Mouse (Mus musculus): ENCODE data around the gene Cand1. TPM values are rescaled to one million over a fixed set of nuclear protein-coding genes. Genes with fewer than 3 reads are reported as not detected.
A peak's percentile ranks its signal among the peaks of the same experiment; 100 is the strongest.

The Cand1 gene
- polyA plus RNA-seq, 1 experiment from 2014 or later, result 42.6 TPM

DNA sequence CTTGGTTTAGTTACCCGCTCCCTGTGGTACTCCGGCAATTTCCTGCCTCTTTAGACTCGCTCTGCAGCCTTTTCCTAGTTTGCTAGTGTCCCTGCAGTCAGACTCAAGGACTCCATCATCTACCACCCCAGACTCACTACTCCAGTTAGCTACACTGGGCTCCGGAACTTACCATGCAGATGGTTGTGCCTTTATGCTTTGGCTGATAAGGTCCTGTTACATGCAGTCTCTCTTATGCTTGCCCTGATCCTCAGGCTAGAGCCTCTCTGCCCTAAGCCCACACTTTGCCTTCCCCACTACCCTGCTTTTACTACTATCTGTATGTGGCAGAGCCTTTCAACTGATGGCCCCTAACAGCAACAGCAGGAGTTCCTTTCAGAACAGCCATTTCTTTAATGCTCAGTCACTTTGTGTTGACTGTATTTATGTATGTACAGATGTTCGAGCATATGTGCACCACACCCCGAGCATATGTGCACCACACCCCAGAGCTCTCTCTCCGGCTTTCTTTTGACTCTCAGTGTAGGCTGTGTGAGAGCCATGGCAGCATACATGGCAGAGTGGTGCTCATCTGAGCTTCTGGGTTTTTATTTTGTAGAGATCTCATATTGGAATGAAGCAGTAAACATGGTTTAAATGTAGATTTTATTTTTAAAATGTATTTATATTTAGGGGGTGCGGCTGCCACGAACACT, 41.5 kb downstream of the Cand1 start:
- H3K27ac ChIP-seq (ENCODE audit: low read length), result no peak overlapping the region
- 95% methylated on average over 9 of the region's 9 CpGs for WGBS
- no peak for ATAC-seq
- H3K4me3 ChIP-seq (ENCODE audit: low read depth, low read length), result no peak overlapping the region
- H3K9ac ChIP-seq (ENCODE audit: low read depth, low read length), result no peak overlapping the region
- peaks cover 19% of the 10 kb centered on the region for H3K36me3 ChIP-seq (ENCODE audit: control insufficient read depth, insufficient read depth, low read length)
- H3K4me1 ChIP-seq (ENCODE audit: control insufficient read depth, insufficient read depth, low read length), result no peaks in the 10 kb centered on the region
- H3K27me3 ChIP-seq (ENCODE audit: control insufficient read depth, insufficient read depth, low read depth, low read length), result no peaks in the 10 kb centered on the region
- no peaks in the 10 kb centered on the region for H3K9me3 ChIP-seq (replicated peaks; ENCODE audit: control insufficient read depth, low read length, poor library complexity, severe bottlenecking)
- no peak overlapping the region for H3K4me2 ChIP-seq (ENCODE audit: low read length)

DNA sequence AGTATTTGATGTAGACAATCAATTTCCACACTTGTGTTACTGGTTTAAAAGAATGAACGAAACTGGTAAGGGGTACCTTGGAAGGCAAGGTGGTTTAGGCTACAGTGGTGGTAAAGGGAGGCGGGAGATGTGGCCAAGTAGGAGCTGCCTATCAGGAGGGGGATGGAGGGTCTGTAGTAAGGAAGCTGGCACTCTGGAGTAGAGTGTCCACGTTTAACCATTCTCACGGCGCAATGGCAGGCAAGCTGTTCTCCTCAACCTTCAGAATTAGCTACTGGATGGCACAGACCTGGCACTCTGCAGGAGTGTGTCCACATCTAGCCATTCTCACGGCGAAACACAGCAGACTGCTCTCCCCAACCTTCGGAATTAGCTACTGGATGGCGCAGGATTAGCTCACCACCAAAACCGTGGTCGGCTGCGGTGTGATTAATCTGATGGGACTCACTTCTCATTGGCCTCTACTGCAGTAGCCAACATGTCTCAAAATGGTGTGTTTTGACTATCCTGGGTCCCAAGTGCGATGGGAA, 42.2 kb downstream of the Cand1 start:
- Histone ChIP-seq H3K4me1 (ENCODE audit: control insufficient read depth, insufficient read depth, low read length) (no peaks in the 10 kb centered on the region), H3K27me3 (ENCODE audit: control insufficient read depth, insufficient read depth, low read depth, low read length) (no peaks in the 10 kb centered on the region), H3K36me3 (ENCODE audit: control insufficient read depth, insufficient read depth, low read length) (peaks cover 17% of the 10 kb centered on the region), H3K9ac (ENCODE audit: low read depth, low read length) (no peak overlapping the region), H3K27ac (ENCODE audit: low read length) (no peak overlapping the region), H3K4me3 (ENCODE audit: low read depth, low read length) (no peak overlapping the region), H3K9me3 (replicated peaks; ENCODE audit: control insufficient read depth, low read length, poor library complexity, severe bottlenecking) (no peaks in the 10 kb centered on the region), H3K4me2 (ENCODE audit: low read length) (no peak overlapping the region)
- no peak for ATAC-seq
- WGBS, result 91% methylated on average over 13 of the region's 13 CpGs

- H3K9me3 ChIP-seq (replicated peaks; ENCODE audit: control insufficient read depth, low read length, poor library complexity, severe bottlenecking), result no peaks in the 10 kb centered on the region
- no peaks in the 10 kb centered on the region for H3K4me1 ChIP-seq (ENCODE audit: control insufficient read depth, insufficient read depth, low read length)
- H3K27me3 ChIP-seq (ENCODE audit: control insufficient read depth, insufficient read depth, low read depth, low read length), result no peaks in the 10 kb centered on the region
- 76% methylated on average over 8 of the region's 8 CpGs for WGBS
- H3K4me2 ChIP-seq (ENCODE audit: low read length), result no peak overlapping the region
- no peak overlapping the region for H3K4me3 ChIP-seq (ENCODE audit: low read depth, low read length)
- peaks cover 7% of the 10 kb centered on the region for H3K36me3 ChIP-seq (ENCODE audit: control insufficient read depth, insufficient read depth, low read length)
- H3K9ac ChIP-seq (ENCODE audit: low read depth, low read length), result no peak overlapping the region
- H3K27ac ChIP-seq (ENCODE audit: low read length), result no peak overlapping the region
- no peak for ATAC-seq
Measured at GRCm38 (mm10) chr10:119192598-119193372, 47.1 kb downstream of the Cand1 start.

DNA sequence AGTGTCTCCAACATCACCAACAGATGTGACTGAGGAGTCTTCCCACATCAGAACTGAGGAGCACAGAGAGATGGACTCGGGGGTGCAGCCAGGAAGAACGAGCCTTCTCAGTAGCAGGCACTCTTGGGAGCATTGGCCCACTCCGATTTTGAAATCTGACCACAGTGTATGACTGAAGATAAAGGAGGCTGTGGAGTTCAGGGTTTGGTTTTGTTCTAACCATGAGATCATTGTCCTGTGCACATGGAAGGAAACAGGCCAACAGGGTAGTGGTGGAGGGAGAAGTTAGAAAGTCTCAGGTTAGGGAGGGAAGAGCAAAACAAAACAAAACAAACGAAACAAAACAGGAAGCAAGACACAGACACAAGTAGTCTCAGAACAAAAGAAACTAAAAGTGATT, 52.1 kb downstream of the Cand1 start:
- H3K4me1 ChIP-seq (ENCODE audit: control insufficient read depth, insufficient read depth, low read length), result no peaks in the 10 kb centered on the region
- H3K36me3 ChIP-seq (ENCODE audit: control insufficient read depth, insufficient read depth, low read length), result no peaks in the 10 kb centered on the region
- WGBS, result 77% methylated on average over 4 of the region's 4 CpGs
- no peak overlapping the region for H3K27ac ChIP-seq (ENCODE audit: low read length)
- no peaks in the 10 kb centered on the region for H3K9me3 ChIP-seq (replicated peaks; ENCODE audit: control insufficient read depth, low read length, poor library complexity, severe bottlenecking)
- H3K9ac ChIP-seq (ENCODE audit: low read depth, low read length), result no peak overlapping the region
- no peak overlapping the region for H3K4me3 ChIP-seq (ENCODE audit: low read depth, low read length)
- ATAC-seq, result no peak
- H3K27me3 ChIP-seq (ENCODE audit: control insufficient read depth, insufficient read depth, low read depth, low read length), result no peaks in the 10 kb centered on the region
- H3K4me2 ChIP-seq (ENCODE audit: low read length), result no peak overlapping the region

DNA sequence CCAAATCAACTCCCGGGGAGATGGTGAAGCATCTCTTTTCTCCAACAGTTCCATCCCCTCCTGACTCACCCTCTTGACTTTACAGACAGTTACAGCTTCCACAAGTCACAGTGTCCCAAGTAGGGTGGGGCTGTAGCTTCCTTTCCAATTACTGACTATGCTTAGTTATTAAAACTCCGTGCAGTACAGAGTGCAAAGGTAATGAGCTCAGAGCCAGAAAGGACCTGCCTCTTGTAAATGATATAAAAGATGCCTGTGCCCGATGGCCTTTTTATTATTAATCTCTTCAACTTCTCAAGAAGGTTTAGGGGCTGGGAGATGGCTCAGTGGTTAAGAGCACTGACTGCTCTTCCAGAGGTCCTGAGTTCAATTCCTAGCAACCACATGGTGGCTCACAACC, 70.2 kb downstream of the Cand1 start:
- H3K9ac ChIP-seq (ENCODE audit: low read depth, low read length), result no peak overlapping the region

GRCm38 (mm10) chr10:119169237-119169636, 70.6 kb downstream of the Cand1 start:
- H3K9me3 ChIP-seq (replicated peaks; ENCODE audit: control insufficient read depth, low read length, poor library complexity, severe bottlenecking), result no peaks in the 10 kb centered on the region
- WGBS, result 64% methylated on average over 13 of the region's 13 CpGs

More for the DNA sequence above, 70.2 kb downstream of the Cand1 start:
- no peak overlapping the region for H3K4me3 ChIP-seq (ENCODE audit: low read depth, low read length)
- H3K27ac ChIP-seq (ENCODE audit: low read length), result no peak overlapping the region
- H3K9me3 ChIP-seq (replicated peaks; ENCODE audit: control insufficient read depth, low read length, poor library complexity, severe bottlenecking), result no peaks in the 10 kb centered on the region
- H3K4me2 ChIP-seq (ENCODE audit: low read length), result no peak overlapping the region
- no peak for ATAC-seq
- H3K4me1 ChIP-seq (ENCODE audit: control insufficient read depth, insufficient read depth, low read length), result no peaks in the 10 kb centered on the region
- 87% methylated on average over 3 of the region's 3 CpGs for WGBS
- H3K27me3 ChIP-seq (ENCODE audit: control insufficient read depth, insufficient read depth, low read depth, low read length), result no peaks in the 10 kb centered on the region
- H3K36me3 ChIP-seq (ENCODE audit: control insufficient read depth, insufficient read depth, low read length), result no peaks in the 10 kb centered on the region

DNA sequence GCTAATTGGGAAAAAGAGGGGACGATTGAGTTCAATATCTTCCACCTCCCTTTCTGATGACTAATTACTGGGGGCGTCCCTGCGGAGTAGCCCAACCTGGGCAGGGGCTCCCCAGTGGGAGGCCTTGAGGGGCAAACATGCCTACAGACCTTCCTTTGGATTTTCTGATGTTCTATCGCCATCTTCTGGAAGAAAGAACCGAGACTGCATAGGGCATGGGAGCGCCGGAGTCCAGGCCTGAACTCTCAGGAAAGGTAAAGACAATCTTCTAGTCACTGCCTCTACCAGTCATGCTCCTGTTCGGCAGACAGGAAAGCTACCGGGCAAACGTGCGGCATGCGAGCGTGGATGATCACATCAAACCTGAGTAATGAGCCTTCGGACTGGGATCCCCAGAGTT, 71.1 kb downstream of the Cand1 start:
- Histone ChIP-seq H3K4me2 (ENCODE audit: low read length) (no peak overlapping the region), H3K36me3 (ENCODE audit: control insufficient read depth, insufficient read depth, low read length) (no peaks in the 10 kb centered on the region), H3K4me3 (ENCODE audit: low read depth, low read length) (no peak overlapping the region), H3K9me3 (replicated peaks; ENCODE audit: control insufficient read depth, low read length, poor library complexity, severe bottlenecking) (no peaks in the 10 kb centered on the region), H3K27ac (ENCODE audit: low read length) (no peak overlapping the region), H3K9ac (ENCODE audit: low read depth, low read length) (no peak overlapping the region), H3K4me1 (ENCODE audit: control insufficient read depth, insufficient read depth, low read length) (no peaks in the 10 kb centered on the region), H3K27me3 (ENCODE audit: control insufficient read depth, insufficient read depth, low read depth, low read length) (no peaks in the 10 kb centered on the region)
- WGBS, result 33% methylated on average over 14 of the region's 14 CpGs
- 0 out of 2 replicates have a peak, but pooled peaks have one; percentile 14 for ATAC-seq

More at GRCm38 (mm10) chr10:119169237-119169636, 70.6 kb downstream of the Cand1 start:
- no peak overlapping the region for H3K4me2 ChIP-seq (ENCODE audit: low read length)
- H3K4me3 ChIP-seq (ENCODE audit: low read depth, low read length), result no peak overlapping the region
- H3K27me3 ChIP-seq (ENCODE audit: control insufficient read depth, insufficient read depth, low read depth, low read length), result no peaks in the 10 kb centered on the region
- no peak overlapping the region for H3K9ac ChIP-seq (ENCODE audit: low read depth, low read length)
- ATAC-seq, result no peak
- H3K27ac ChIP-seq (ENCODE audit: low read length), result no peak overlapping the region
- no peaks in the 10 kb centered on the region for H3K36me3 ChIP-seq (ENCODE audit: control insufficient read depth, insufficient read depth, low read length)
- H3K4me1 ChIP-seq (ENCODE audit: control insufficient read depth, insufficient read depth, low read length), result no peaks in the 10 kb centered on the region

- no peak overlapping the region for H3K27ac ChIP-seq (ENCODE audit: low read length)
- H3K27me3 ChIP-seq (ENCODE audit: control insufficient read depth, insufficient read depth, low read depth, low read length), result no peaks in the 10 kb centered on the region
- H3K4me2 ChIP-seq (ENCODE audit: low read length), result no peak overlapping the region
- WGBS, result 21% methylated on average over 3 of the region's 3 CpGs
- no peak overlapping the region for H3K4me3 ChIP-seq (ENCODE audit: low read depth, low read length)
- H3K36me3 ChIP-seq (ENCODE audit: control insufficient read depth, insufficient read depth, low read length), result no peaks in the 10 kb centered on the region
- no peak overlapping the region for H3K9ac ChIP-seq (ENCODE audit: low read depth, low read length)
- no peaks in the 10 kb centered on the region for H3K9me3 ChIP-seq (replicated peaks; ENCODE audit: control insufficient read depth, low read length, poor library complexity, severe bottlenecking)
- H3K4me1 ChIP-seq (ENCODE audit: control insufficient read depth, insufficient read depth, low read length), result no peaks in the 10 kb centered on the region
- ATAC-seq, result no peak
Measured at GRCm38 (mm10) chr10:119167858-119168257, 72.0 kb downstream of the Cand1 start.

DNA sequence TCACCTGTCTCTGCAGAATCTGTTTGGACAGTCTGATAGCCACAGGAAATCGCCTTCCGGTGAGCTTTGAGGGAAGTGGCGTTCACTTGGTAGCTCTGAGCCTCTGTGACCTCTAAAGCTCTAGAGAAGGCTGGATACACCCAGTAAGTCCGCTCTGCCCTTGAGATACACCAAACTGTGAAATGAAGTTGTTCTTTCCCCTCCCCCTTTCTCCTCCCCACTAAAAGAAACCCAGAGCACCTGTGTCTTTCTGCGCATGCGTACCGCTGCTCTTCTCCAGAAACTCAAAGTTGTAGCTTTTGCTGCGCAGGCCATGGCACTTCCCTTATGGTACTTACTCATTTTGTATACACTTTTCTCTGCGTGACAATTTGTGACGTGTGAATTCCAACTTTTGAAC, 74.8 kb downstream of the Cand1 start:
- Histone ChIP-seq H3K9me3 (replicated peaks; ENCODE audit: control insufficient read depth, low read length, poor library complexity, severe bottlenecking) (no peaks in the 10 kb centered on the region; the same call in 1 of the 2 replicates), H3K4me2 (ENCODE audit: low read length) (no peak overlapping the region), H3K36me3 (ENCODE audit: control insufficient read depth, insufficient read depth, low read length) (no peaks in the 10 kb centered on the region), H3K27me3 (ENCODE audit: control insufficient read depth, insufficient read depth, low read depth, low read length) (no peaks in the 10 kb centered on the region), H3K4me1 (ENCODE audit: control insufficient read depth, insufficient read depth, low read length) (no peaks in the 10 kb centered on the region), H3K4me3 (ENCODE audit: low read depth, low read length) (no peak overlapping the region), H3K27ac (ENCODE audit: low read length) (no peak overlapping the region), H3K9ac (ENCODE audit: low read depth, low read length) (no peak overlapping the region)
- no peak for ATAC-seq
- whole genome bisulfite sequencing, result 94% methylated on average over 10 of the region's 10 CpGs
